Mouse (Mus musculus) CH12.LX (cell line): Measurements from ENCODE around the gene Pkhd1. TPM values are rescaled to one million over a fixed set of nuclear protein-coding genes. Genes with fewer than 3 reads are reported as not detected.

Source experiments
- DNase-seq: peaks from one replicate; pipeline ENCODE4 v3.0.0-alpha.2; 2013; ENCODE audit errors: extremely low read depth
- H3K27ac ChIP-seq: 2 replicates; pipeline ENCODE4 v1.5.1; 2012; ENCODE audit warnings: low read depth, mild to moderate bottlenecking, control low read depth, moderate library complexity; ENCODE audit not compliant: insufficient read depth
- H3K27me3 ChIP-seq: replicated peaks from 2 replicates; pipeline ENCODE3; 2012; ENCODE audit warnings: inconsistent platforms
- H3K36me3 ChIP-seq, 2 experiments: replicated peaks in 1 of 2; 2 replicates each; pipeline versions ENCODE3 to v1.6.1; 2012; ENCODE audit warnings: inconsistent platforms in 1 of 2, low read length in 1 of 2, mild to moderate bottlenecking in 1 of 2, mixed read lengths in 1 of 2, moderate library complexity in 1 of 2; ENCODE audit not compliant: control insufficient read depth in 1 of 2, insufficient read depth in 1 of 2
- H3K4me1 ChIP-seq, 2 experiments: 2 replicates each; pipeline ENCODE4 v1.6.1; 2012; ENCODE audit warnings: inconsistent platforms in 1 of 2, moderate library complexity in 1 of 2; ENCODE audit not compliant: insufficient read depth in 2 of 2, control insufficient read depth in 1 of 2
- H3K4me2 ChIP-seq: 2 replicates; pipeline ENCODE4 v1.6.1; 2012; ENCODE audit warnings: low read depth, mild to moderate bottlenecking, control low read depth; ENCODE audit not compliant: poor library complexity, insufficient read depth, severe bottlenecking
- H3K4me3 ChIP-seq, 3 experiments: fragments of 150-350 bp in 1 of 3; sonication (generic) in 1 of 3; replicated peaks in 1 of 3; 2 replicates each; pipeline versions ENCODE3 to v1.5.1; 2011 to 2012; ENCODE audit warnings: low read depth in 2 of 3, low read length in 2 of 3, mild to moderate bottlenecking in 2 of 3, moderate library complexity in 2 of 3, control low read depth in 1 of 3, improper control_type of control experiment in 1 of 3, inconsistent platforms in 1 of 3, mixed read lengths in 1 of 3; ENCODE audit not compliant: poor library complexity in 1 of 3
- H3K79me2 ChIP-seq: replicated peaks from 2 replicates; pipeline ENCODE4 v1.6.1; 2012; ENCODE audit warnings: mild to moderate bottlenecking, moderate library complexity; ENCODE audit not compliant: control insufficient read depth, poor library complexity, insufficient read depth, severe bottlenecking; ENCODE audit errors: extremely low read depth
- H3K9ac ChIP-seq: 2 replicates; pipeline ENCODE4 v1.6.1; 2012; ENCODE audit warnings: low read depth, mild to moderate bottlenecking, control low read depth, moderate library complexity; ENCODE audit not compliant: insufficient read depth
- H3K9me3 ChIP-seq: replicated peaks from 2 replicates; pipeline ENCODE3; 2012; ENCODE audit warnings: low read length, inconsistent platforms, mixed read lengths
- BHLHE40 ChIP-seq: IDR thresholded peaks from 2 replicates; pipeline ENCODE4 v1.6.1; 2011; ENCODE audit warnings: mild to moderate bottlenecking, low read depth, low read length, improper control_type of control experiment
- CHD2 ChIP-seq: IDR thresholded peaks from 2 replicates; pipeline ENCODE4 v1.6.1; 2011; ENCODE audit warnings: low read length, improper control_type of control experiment
- CTCF ChIP-seq, 2 experiments: IDR thresholded peaks in 1 of 2; conservative IDR thresholded peaks in 1 of 2; 2 replicates each; pipeline ENCODE4 v1.5.1; 2011 to 2012; ENCODE audit warnings: low read depth in 2 of 2, low read length in 2 of 2, improper control_type of control experiment in 1 of 2, inconsistent platforms in 1 of 2, mild to moderate bottlenecking in 1 of 2, moderate library complexity in 1 of 2
- EP300 ChIP-seq: IDR thresholded peaks from 2 replicates; pipeline ENCODE4 v1.6.1; 2011; ENCODE audit warnings: low read length, improper control_type of control experiment
- ETS1 ChIP-seq: conservative IDR thresholded peaks from 2 replicates; pipeline ENCODE4 v1.6.1; 2012; ENCODE audit warnings: low read depth, mild to moderate bottlenecking, inconsistent platforms, low read length, improper control_type of control experiment, moderate library complexity
- GABPA ChIP-seq: IDR thresholded peaks from 2 replicates; pipeline ENCODE4 v1.6.1; 2012; ENCODE audit warnings: low read depth, low read length, improper control_type of control experiment, inconsistent platforms; ENCODE audit not compliant: insufficient replicate concordance
- HCFC1 ChIP-seq: IDR thresholded peaks from 2 replicates; pipeline ENCODE4 v1.6.1; 2012; ENCODE audit warnings: low read depth, mild to moderate bottlenecking, inconsistent platforms, low read length, improper control_type of control experiment
- IRF4 ChIP-seq: IDR thresholded peaks from 2 replicates; pipeline ENCODE4 v1.6.1; 2014; ENCODE audit warnings: low read depth, mild to moderate bottlenecking, inconsistent platforms, low read length, improper control_type of control experiment
- JUND ChIP-seq: conservative IDR thresholded peaks from 2 replicates; pipeline ENCODE4 v1.6.1; 2011; ENCODE audit warnings: low read depth, low read length, improper control_type of control experiment
- MAFK ChIP-seq: IDR thresholded peaks from 2 replicates; pipeline ENCODE4 v1.6.1; 2011; ENCODE audit warnings: low read length, improper control_type of control experiment; ENCODE audit not compliant: insufficient replicate concordance
- MAX ChIP-seq: IDR thresholded peaks from 2 replicates; pipeline ENCODE4 v1.6.1; 2011; ENCODE audit warnings: low read length, improper control_type of control experiment
- MEF2A ChIP-seq: IDR thresholded peaks from 2 replicates; pipeline ENCODE4 v1.6.1; 2014; ENCODE audit warnings: low read depth, mild to moderate bottlenecking, inconsistent platforms, low read length, improper control_type of control experiment, borderline replicate concordance
- MYC ChIP-seq: IDR thresholded peaks from 2 replicates; pipeline ENCODE4 v1.6.1; 2011; ENCODE audit warnings: low read depth, mild to moderate bottlenecking, improper control_type of control experiment, low read length
- NELFE ChIP-seq: IDR thresholded peaks from 2 replicates; pipeline ENCODE4 v1.6.1; 2011; ENCODE audit warnings: low read depth, low read length, improper control_type of control experiment
- NRF1 ChIP-seq: IDR thresholded peaks from 2 replicates; pipeline ENCODE4 v1.6.1; 2014; ENCODE audit warnings: low read depth, mild to moderate bottlenecking, inconsistent platforms, low read length, improper control_type of control experiment, moderate library complexity
- PAX5 ChIP-seq: IDR thresholded peaks from 2 replicates; pipeline ENCODE4 v1.6.1; 2012; ENCODE audit warnings: low read length, inconsistent platforms, mixed read lengths
- POLR2AphosphoS2 ChIP-seq: IDR thresholded peaks from 2 replicates; pipeline ENCODE4 v1.6.1; 2011; ENCODE audit warnings: low read depth, low read length, improper control_type of control experiment
- SIN3A ChIP-seq: IDR thresholded peaks from 2 replicates; pipeline ENCODE4 v1.6.1; 2012; ENCODE audit warnings: low read length, improper control_type of control experiment, inconsistent platforms
- SMC3 ChIP-seq: IDR thresholded peaks from 2 replicates; pipeline ENCODE4 v1.6.1; 2011; ENCODE audit warnings: low read depth, low read length, improper control_type of control experiment
- USF1 ChIP-seq: IDR thresholded peaks from 2 replicates; pipeline ENCODE4 v1.6.1; 2014; ENCODE audit warnings: low read depth, mild to moderate bottlenecking, inconsistent platforms, low read length, improper control_type of control experiment
- USF2 ChIP-seq: conservative IDR thresholded peaks from 2 replicates; pipeline ENCODE4 v1.6.1; 2011; ENCODE audit warnings: low read depth, low read length, improper control_type of control experiment
- ZKSCAN1 ChIP-seq: IDR thresholded peaks from 2 replicates; pipeline ENCODE4 v1.6.1; 2012; ENCODE audit warnings: low read depth, inconsistent platforms, low read length, improper control_type of control experiment, borderline replicate concordance
- ZNF384 ChIP-seq: IDR thresholded peaks from 2 replicates; pipeline ENCODE4 v1.6.1; 2012; ENCODE audit warnings: low read depth, low read length, improper control_type of control experiment, inconsistent platforms
- dilution Hi-C: fragments of 300-500 bp; cut with MboI; formaldehyde crosslinking; loops from 2 replicates; pipeline ENCODE4 v1.14.3; 2020; ENCODE audit warnings: low sequenced_read_pairs; ENCODE audit not compliant: extremely low pct_unique_long_range_greater_than_20kb, extremely low pct_ligation_motif_present
- in situ Hi-C: fragments of 300-500 bp; cut with MboI; formaldehyde crosslinking; loops from 3 replicates; pipeline ENCODE4 v1.14.3; 2019; ENCODE audit warnings: low sequenced_read_pairs, low pct_ligation_motif_present, low pct_unique_long_range_greater_than_20kb, mixed read lengths
- polyA plus RNA-seq: library from polyadenylated mRNA; unstranded; fragments of >175 nt; gene quantifications from 2 replicates; pipeline ENCODE4 v1.2.1, GENCODE M21; 2012; ENCODE audit warnings: low read depth; ENCODE audit not compliant: insufficient read length
- total RNA-seq, 2 experiments: library from RNA; depleted of rRNA; stranded (reverse); fragments of 300-350 nt in 1 of 2; fragments of >200 nt in 1 of 2; gene quantifications; 2 replicates each; pipeline ENCODE4 v1.2.3; 2012 to 2014

The Pkhd1 gene
- total and polyA plus RNA-seq, 3 experiments: not detected

DNA sequence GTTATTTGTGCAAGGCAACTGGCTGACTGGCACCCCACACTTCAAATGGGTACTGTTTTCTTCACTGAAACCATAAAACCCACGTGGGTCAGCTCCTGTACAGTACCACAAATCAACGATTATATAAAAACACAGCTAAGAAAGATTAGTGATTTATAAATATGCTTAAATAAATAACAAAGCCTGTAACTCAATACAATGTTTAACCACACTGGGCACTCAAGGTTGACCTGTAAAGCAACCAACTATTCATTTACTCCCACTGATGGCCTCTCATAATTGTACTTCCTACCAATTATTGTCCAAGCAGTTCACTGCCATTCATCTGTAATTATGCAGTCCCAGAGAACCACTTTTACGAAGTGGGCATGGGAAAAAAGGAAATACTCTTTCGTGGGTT, 219.5 kb downstream of the Pkhd1 start:
- Histone ChIP-seq H3K4me2 (no peak overlapping the region), H3K4me1 (no peaks in the 10 kb centered on the region), H3K36me3 (no peaks in the 10 kb centered on the region), H3K79me2 (no peaks in the 10 kb centered on the region), H3K27ac (no peak overlapping the region), H3K9me3 (no peaks in the 10 kb centered on the region), H3K27me3 (no peaks in the 10 kb centered on the region), H3K4me3 (no peak overlapping the region), H3K9ac (no peak overlapping the region)
- no peak for DNase-seq
- no peak for TF ChIP-seq PAX5
- TF ChIP-seq MYC: no peak
- no peak for TF ChIP-seq IRF4
- TF ChIP-seq CTCF (conservative IDR thresholded peaks at IDR 0.05 in 1 of 2, IDR thresholded peaks at IDR 0.05 in 1 of 2; ENCODE audit: low read depth in 2 of 2, low read length in 2 of 2): no peak
- TF ChIP-seq MAX: no peak
- no peak for TF ChIP-seq CHD2
- no peak for TF ChIP-seq EP300
- TF ChIP-seq MEF2A: no peak
- dilution Hi-C loops: no loop called here
- in situ Hi-C loops: no loop called here

DNA sequence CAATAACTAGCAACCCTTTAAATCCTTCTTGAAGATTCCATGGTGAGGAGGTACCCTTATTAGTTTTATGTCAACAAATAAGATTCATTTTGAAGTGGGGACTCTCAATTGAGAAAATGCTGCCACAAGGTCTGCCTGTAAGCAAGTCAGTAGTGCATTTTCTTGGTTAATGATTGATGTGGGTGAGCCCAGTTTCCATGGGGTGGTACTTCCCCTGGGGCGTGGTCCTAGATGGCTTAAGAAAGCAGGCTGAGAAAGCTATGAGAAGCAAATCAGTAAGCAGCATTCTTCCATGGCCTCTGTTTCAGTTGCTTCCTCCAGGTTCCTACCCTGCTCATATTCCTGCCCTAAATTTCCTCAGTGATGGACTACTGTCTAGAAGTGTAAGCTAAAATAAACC, 253.4 kb downstream of the Pkhd1 start:
- in situ Hi-C loops: no loop called here
- dilution Hi-C loops: no loop called here

DNA sequence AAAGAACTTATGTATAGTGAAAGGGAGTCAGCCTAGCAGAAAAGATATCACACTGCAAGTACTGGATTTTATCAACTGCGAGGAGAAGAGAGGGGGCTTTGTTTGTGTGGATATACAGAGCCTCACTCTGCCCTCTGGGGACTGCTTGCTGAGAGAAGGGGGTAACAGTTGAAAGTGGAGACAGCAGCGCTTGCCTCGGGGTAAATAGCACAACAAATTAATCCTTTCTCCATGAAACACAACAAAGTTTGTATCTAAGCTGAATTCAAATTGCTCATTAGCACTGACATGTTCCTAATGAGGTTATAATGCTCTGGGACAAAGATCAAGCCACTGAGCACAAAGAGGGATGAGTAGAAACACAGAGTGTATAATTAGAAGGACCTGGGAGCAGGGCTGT, 273.2 kb downstream of the Pkhd1 start:
- H3K9ac ChIP-seq: no peak overlapping the region
- no peak overlapping the region for H3K27ac ChIP-seq
- H3K4me1 ChIP-seq: no peaks in the 10 kb centered on the region
- H3K9me3 ChIP-seq: peaks cover 2% of the 10 kb centered on the region
- H3K79me2 ChIP-seq: no peaks in the 10 kb centered on the region
- dilution Hi-C loops (no loop called here), in situ Hi-C loops (no loop called here)
- no peak overlapping the region for H3K4me2 ChIP-seq
- no peak for DNase-seq
- no peak for TF ChIP-seq IRF4
- no peak for TF ChIP-seq ZKSCAN1
- TF ChIP-seq USF1: no peak
- no peak for TF ChIP-seq POLR2AphosphoS2
- TF ChIP-seq BHLHE40: no peak
- TF ChIP-seq MAFK: no peak
- no peak for TF ChIP-seq ETS1
- no peak for TF ChIP-seq HCFC1
- no peak for TF ChIP-seq CHD2
- TF ChIP-seq MAX: no peak
- no peak for TF ChIP-seq NELFE
- TF ChIP-seq CTCF (conservative IDR thresholded peaks at IDR 0.05 in 1 of 2, IDR thresholded peaks at IDR 0.05 in 1 of 2; ENCODE audit: low read depth in 2 of 2, low read length in 2 of 2): no peak
- TF ChIP-seq MEF2A: no peak
- no peak for TF ChIP-seq JUND
- TF ChIP-seq USF2: no peak
- TF ChIP-seq GABPA: no peak
- no peaks in the 10 kb centered on the region for H3K36me3 ChIP-seq
- H3K4me3 ChIP-seq: no peak overlapping the region
- H3K27me3 ChIP-seq: no peaks in the 10 kb centered on the region

More for the DNA sequence above, 253.4 kb downstream of the Pkhd1 start:
- no peaks in the 10 kb centered on the region for H3K4me1 ChIP-seq
- H3K36me3 ChIP-seq: no peaks in the 10 kb centered on the region
- no peaks in the 10 kb centered on the region for H3K27me3 ChIP-seq
- H3K4me2 ChIP-seq: no peak overlapping the region
- no peaks in the 10 kb centered on the region for H3K9me3 ChIP-seq
- no peak overlapping the region for H3K27ac ChIP-seq
- no peak for DNase-seq
- TF ChIP-seq CTCF (conservative IDR thresholded peaks at IDR 0.05 in 1 of 2, IDR thresholded peaks at IDR 0.05 in 1 of 2; ENCODE audit: low read depth in 2 of 2, low read length in 2 of 2) (no peak), BHLHE40 (no peak), NRF1 (no peak), SIN3A (no peak), ZNF384 (no peak), SMC3 (no peak)
- no peaks in the 10 kb centered on the region for H3K79me2 ChIP-seq
- H3K9ac ChIP-seq: no peak overlapping the region
- H3K4me3 ChIP-seq: no peak overlapping the region
